Mouse (Mus musculus) liver, adult 2 months (tissue): ENCODE data around the gene Chka. TPM values are rescaled to one million over a fixed set of nuclear protein-coding genes. Genes with fewer than 3 reads are reported as not detected.

ENCODE experiments used
- DNase-seq: peaks from one replicate; pipeline ENCODE4 v3.0.0-alpha.2; 2011; ENCODE audit warnings: low read depth, low spot score; ENCODE audit errors: extremely low read depth
- H3K27ac ChIP-seq: fragments of 200-500 bp; replicated peaks from 2 replicates; pipeline ENCODE4 v1.5.1; 2012; ENCODE audit warnings: low read depth, mild to moderate bottlenecking, control low read depth, inconsistent platforms, low read length; ENCODE audit not compliant: insufficient read depth
- H3K27me3 ChIP-seq: fragments of 200-500 bp; 2 replicates; pipeline ENCODE4 v1.6.1; 2012; ENCODE audit warnings: mild to moderate bottlenecking, moderate library complexity, low read length, inconsistent platforms; ENCODE audit not compliant: control insufficient read depth, insufficient read depth
- H3K36me3 ChIP-seq: fragments of 200-500 bp; 2 replicates; pipeline ENCODE4 v1.6.1; 2012; ENCODE audit warnings: low read length, inconsistent platforms; ENCODE audit not compliant: control insufficient read depth, insufficient read depth
- H3K4me1 ChIP-seq: fragments of 200-500 bp; 2 replicates; pipeline ENCODE4 v1.6.1; 2011; ENCODE audit warnings: low read length; ENCODE audit not compliant: control insufficient read depth, insufficient read depth
- H3K4me3 ChIP-seq: fragments of 200-500 bp; 2 replicates; pipeline ENCODE4 v1.5.1; 2011; ENCODE audit warnings: low read depth, mild to moderate bottlenecking, control low read depth, low read length, moderate library complexity; ENCODE audit not compliant: insufficient read depth
- H3K79me2 ChIP-seq: fragments of 200-500 bp; 2 replicates; pipeline ENCODE4 v1.6.1; 2012; ENCODE audit warnings: inconsistent platforms, mild to moderate bottlenecking, low read length, moderate library complexity; ENCODE audit not compliant: control insufficient read depth, insufficient read depth
- H3K9ac ChIP-seq: fragments of 200-500 bp; 2 replicates; pipeline ENCODE4 v1.6.1; 2012; ENCODE audit warnings: low read depth, mild to moderate bottlenecking, control low read depth, inconsistent platforms, low read length
- CTCF ChIP-seq: fragments of 200-500 bp; IDR thresholded peaks from 2 replicates; pipeline ENCODE4 v1.5.1; 2011; ENCODE audit warnings: low read depth, low read length, control low read depth
- POLR2A ChIP-seq: fragments of 200-500 bp; IDR thresholded peaks from 2 replicates; pipeline ENCODE4 v1.6.1; 2011; ENCODE audit warnings: low read length, control low read depth; ENCODE audit not compliant: insufficient read depth; ENCODE audit errors: extremely low read depth
- WGBS: fragments of 180-500 bp; shearing (Covaris S2); methylation state at CpG from one replicate; pipeline ENCODE4 v1.1.7; 2018; 5-methylcytosine and 5-hydroxymethylcytosine counted together
- polyA plus RNA-seq: library from polyadenylated mRNA; depleted of rRNA; stranded (reverse); fragments of >200 nt; gene quantifications from 2 replicates; pipeline ENCODE4 v1.2.3, GENCODE M21; 2012
- total RNA-seq: library from RNA; depleted of rRNA; stranded (reverse); fragments of >200 nt; gene quantifications from 2 replicates; pipeline ENCODE4 v1.2.3, GENCODE M21; 2014

Gene Chka
- total and polyA plus RNA-seq, 2 experiments: 11.9 to 56.7 TPM

- peaks cover 7% of the 10 kb centered on the region for H3K4me1 ChIP-seq
- WGBS: 85% methylated on average over 1 of the region's 1 CpGs
- H3K9ac ChIP-seq: no peak overlapping the region
- H3K27ac ChIP-seq: no peak overlapping the region
- peaks cover 10% of the 10 kb centered on the region for H3K36me3 ChIP-seq
- H3K4me3 ChIP-seq: no peak overlapping the region
- no peaks in the 10 kb centered on the region for H3K27me3 ChIP-seq
- no peak for DNase-seq
- TF ChIP-seq CTCF (no peak), POLR2A (no peak)
- H3K79me2 ChIP-seq: peaks cover 22% of the 10 kb centered on the region; the same call in 1 of the 2 replicates
These were observed 16.7 kb downstream of the Chka start for GRCm38 (mm10) chr19:3868290-3868689.

GRCm38 (mm10) chr19:3871468-3871867, 19.9 kb downstream of the Chka start:
- Histone ChIP-seq H3K9ac (no peak overlapping the region), H3K79me2 (peaks cover 25% of the 10 kb centered on the region; the same call in 1 of the 2 replicates), H3K4me3 (no peak overlapping the region), H3K27me3 (no peaks in the 10 kb centered on the region), H3K36me3 (peaks cover 7% of the 10 kb centered on the region), H3K27ac (no peak overlapping the region), H3K4me1 (peaks cover 7% of the 10 kb centered on the region)
- no peak for TF ChIP-seq POLR2A
- DNase-seq: no peak

GRCm38 (mm10) chr19:3872373-3872772, 20.8 kb downstream of the Chka start:
- no peak overlapping the region for H3K4me3 ChIP-seq
- peaks cover 27% of the 10 kb centered on the region; the same call in 1 of the 2 replicates for H3K79me2 ChIP-seq
- H3K4me1 ChIP-seq: peaks cover 7% of the 10 kb centered on the region
- H3K36me3 ChIP-seq: peaks cover 11% of the 10 kb centered on the region
- 37% methylated on average over 4 of the region's 4 CpGs for WGBS
- H3K9ac ChIP-seq: no peak overlapping the region
- no peak overlapping the region for H3K27ac ChIP-seq
- no peaks in the 10 kb centered on the region for H3K27me3 ChIP-seq
- TF ChIP-seq CTCF (no peak), POLR2A (no peak)
- DNase-seq: no peak

- peaks cover 7% of the 10 kb centered on the region for H3K4me1 ChIP-seq
- 48% methylated on average over 7 of the region's 7 CpGs for WGBS
- H3K4me3 ChIP-seq: no peak overlapping the region
- no peaks in the 10 kb centered on the region for H3K27me3 ChIP-seq
- DNase-seq: no peak
- H3K36me3 ChIP-seq: peaks cover 11% of the 10 kb centered on the region
- TF ChIP-seq POLR2A: no peak
- TF ChIP-seq CTCF: no peak
- no peak overlapping the region for H3K27ac ChIP-seq
- H3K79me2 ChIP-seq: peaks cover 26% of the 10 kb centered on the region; the same call in 1 of the 2 replicates
- H3K9ac ChIP-seq: no peak overlapping the region
These were observed 23.5 kb downstream of the Chka start for GRCm38 (mm10) chr19:3875045-3875444.

- Histone ChIP-seq H3K79me2 (peaks cover 12% of the 10 kb centered on the region; the same call in 1 of the 2 replicates), H3K9ac (no peak overlapping the region), H3K4me3 (no peak overlapping the region), H3K27me3 (no peaks in the 10 kb centered on the region), H3K4me1 (peaks cover 2% of the 10 kb centered on the region), H3K36me3 (peaks cover 23% of the 10 kb centered on the region), H3K27ac (no peak overlapping the region)
- DNase-seq: no peak
- no peak for TF ChIP-seq CTCF
- no peak for TF ChIP-seq POLR2A
- WGBS: 65% methylated on average over 6 of the region's 6 CpGs
These were observed 28.7 kb downstream of the Chka start for GRCm38 (mm10) chr19:3880054-3880848.

- no peaks in the 10 kb centered on the region for H3K27me3 ChIP-seq
- H3K27ac ChIP-seq: no peak overlapping the region
- H3K79me2 ChIP-seq: peaks cover 8% of the 10 kb centered on the region; the same call in 1 of the 2 replicates
- H3K36me3 ChIP-seq: peaks cover 30% of the 10 kb centered on the region
- no peak overlapping the region for H3K9ac ChIP-seq
- H3K4me1 ChIP-seq: peaks cover 2% of the 10 kb centered on the region
- DNase-seq: peak; percentile 33
- TF ChIP-seq CTCF: no peak
- no peak for TF ChIP-seq POLR2A
- WGBS: 58% methylated on average over 4 of the region's 4 CpGs
- no peak overlapping the region for H3K4me3 ChIP-seq
These were observed 30.6 kb downstream of the Chka start for GRCm38 (mm10) chr19:3882214-3882613.
